Mouse (Mus musculus) hematopoietic stem cell, adult 5-6 weeks (primary cell): ENCODE results near the gene Sort1. TPM values are rescaled to one million over a fixed set of nuclear protein-coding genes. Genes with fewer than 3 reads are reported as not detected.
"Not testable (repeated sequence)": the region's sequence is repeated elsewhere in the genome, so short reads cannot be mapped to it uniquely, and the experiment has no call there.

ENCODE experiments used
- ATAC-seq, 2 experiments: fragments of 125-278 bp in 1 of 2; replicated peaks in 1 of 2; 2 replicates each; pipeline ENCODE4 v1.8.0; 2016 to 2017; ENCODE audit warnings: inconsistent platforms in 2 of 2, mild to moderate bottlenecking in 2 of 2, moderate number of reproducible peaks in 2 of 2, low read depth in 1 of 2, moderate TSS enrichment in 1 of 2; ENCODE audit not compliant: low FRiP score in 2 of 2, poor library complexity in 2 of 2, severe bottlenecking in 2 of 2, insufficient read depth in 1 of 2, low TSS enrichment in 1 of 2
- total RNA-seq: library from RNA; stranded (forward); fragments of 172-1452, 232-1000 nt; gene quantifications from 2 replicates; pipeline ENCODE4 v1.2.3, GENCODE M21; 2017

Gene Sort1
- total RNA-seq: 26.6 and 37.3 TPM in 2 replicates

- peak; percentile 85 to 94 for ATAC-seq
These were observed at the start of gene Sort1 for GRCm38 (mm10) chr3:108283781-108284601. Sort1 (plus strand) TSS chr3:108284082.

DNA sequence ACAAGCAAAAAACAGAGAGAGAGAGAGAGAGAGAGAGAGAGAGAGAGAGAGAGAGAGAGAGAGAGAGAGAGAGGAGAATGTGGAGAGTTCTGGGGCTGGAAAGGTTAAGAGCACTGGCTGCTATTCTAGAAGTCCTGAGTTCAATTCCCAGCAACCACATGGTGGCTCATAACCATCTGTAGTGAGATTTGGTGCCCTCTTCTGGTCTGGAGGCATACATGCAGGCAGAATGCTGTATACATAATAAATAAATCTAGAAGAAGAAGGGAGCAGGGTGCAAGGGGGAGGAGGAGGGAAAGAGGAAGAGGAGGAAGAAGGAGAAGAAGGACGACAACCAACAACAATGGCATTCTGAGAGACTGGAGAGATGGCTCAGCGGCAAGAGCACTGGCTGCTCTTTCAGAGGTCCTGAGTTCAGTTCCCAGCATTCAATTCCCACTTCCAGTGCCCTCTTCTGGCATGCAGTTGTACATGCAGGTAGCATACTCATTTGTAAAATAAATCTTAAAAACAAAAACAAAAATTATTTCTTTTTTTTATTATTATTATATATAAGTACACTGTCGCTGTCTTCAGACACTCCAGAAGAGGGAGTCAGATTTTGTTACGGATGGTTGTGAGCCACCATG, 46.3 kb upstream of the Sort1 start:
- ATAC-seq: not testable (repeated sequence)

DNA sequence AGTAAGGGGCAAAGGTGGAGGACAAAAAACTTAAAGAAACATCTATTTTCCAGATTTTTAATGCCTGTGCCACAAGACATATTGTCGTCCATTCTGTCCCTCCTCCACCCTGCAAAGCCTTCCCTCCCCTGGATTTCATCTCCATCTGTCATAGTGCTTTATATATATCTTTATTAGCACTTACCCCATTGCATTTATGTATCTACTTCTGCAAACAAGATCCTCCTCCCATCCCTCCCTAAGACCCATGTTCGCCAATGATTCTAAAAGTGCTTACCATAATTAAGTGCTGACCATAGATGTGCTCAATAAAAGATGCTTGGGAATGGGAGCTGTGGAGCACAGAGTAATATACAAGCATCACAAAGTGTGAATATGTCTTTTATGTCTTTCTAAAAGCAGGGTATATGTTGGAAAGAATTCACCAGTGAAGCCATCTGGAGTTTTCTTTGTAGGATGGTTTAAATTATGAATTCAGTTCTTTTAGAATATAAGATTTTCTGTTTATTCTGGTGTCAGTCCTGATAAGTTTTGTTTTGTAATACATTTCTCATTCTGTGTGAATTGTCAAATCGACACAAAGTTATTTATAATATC, 42.5 kb upstream of the Sort1 start:
- ATAC-seq: no peak

GRCm38 (mm10) chr3:108246857-108247256, 37.0 kb upstream of the Sort1 start:
- ATAC-seq: peak in 1 of 2 experiments; percentile 7; a peak in 1 of 4 replicates

GRCm38 (mm10) chr3:108256719-108257637, 26.9 kb upstream of the Sort1 start, which contains the start of gene Psma5:
Psma5 (plus strand) TSS chr3:108256926.
- peak; percentile 98 to 100 for ATAC-seq

- no peak for ATAC-seq
These were observed 25.9 kb upstream of the Sort1 start for GRCm38 (mm10) chr3:108257831-108258500.

GRCm38 (mm10) chr3:108259319-108259718, 24.6 kb upstream of the Sort1 start:
- ATAC-seq: no peak

DNA sequence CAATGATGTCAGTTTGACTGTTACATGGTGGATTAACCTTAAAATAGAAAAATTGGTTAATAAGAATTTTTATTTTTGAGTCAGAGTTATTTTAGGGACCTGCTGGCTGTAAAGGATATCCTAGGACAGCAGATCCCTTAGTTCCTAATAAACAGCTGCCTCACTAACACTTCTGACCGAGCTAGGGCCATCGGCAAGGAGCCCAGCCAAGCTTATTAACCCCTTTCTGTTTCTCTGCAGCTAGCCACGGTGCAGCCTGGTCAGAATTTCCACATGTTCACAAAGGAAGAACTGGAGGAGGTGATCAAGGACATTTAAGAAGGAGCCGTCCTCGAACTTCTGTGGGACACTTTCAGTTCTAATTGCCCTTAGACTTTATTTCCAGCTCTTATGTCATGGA, 4.4 kb upstream of the Sort1 start:
- not testable (repeated sequence) for ATAC-seq

GRCm38 (mm10) chr3:108282401-108283240, 1.3 kb upstream of the Sort1 start:
- ATAC-seq: peak; percentile 39 to 60; a peak in 2 of 4 replicates

DNA sequence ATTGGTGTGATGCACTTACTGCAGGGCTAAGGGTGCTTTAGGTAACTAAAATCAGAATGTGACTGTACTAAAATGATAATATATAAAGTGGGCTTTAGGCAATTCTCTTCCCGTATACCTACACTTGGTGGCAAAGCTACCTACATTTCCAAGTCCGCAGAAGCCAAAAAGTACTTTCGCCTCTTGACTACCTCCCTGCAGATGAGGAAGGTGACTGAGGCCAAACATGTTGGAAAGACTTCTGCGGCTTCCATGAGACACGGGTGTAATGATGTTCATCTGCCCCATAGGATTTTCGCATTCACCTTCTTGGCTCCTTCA, 681 bp upstream of the Sort1 start:
- no peak for ATAC-seq

DNA sequence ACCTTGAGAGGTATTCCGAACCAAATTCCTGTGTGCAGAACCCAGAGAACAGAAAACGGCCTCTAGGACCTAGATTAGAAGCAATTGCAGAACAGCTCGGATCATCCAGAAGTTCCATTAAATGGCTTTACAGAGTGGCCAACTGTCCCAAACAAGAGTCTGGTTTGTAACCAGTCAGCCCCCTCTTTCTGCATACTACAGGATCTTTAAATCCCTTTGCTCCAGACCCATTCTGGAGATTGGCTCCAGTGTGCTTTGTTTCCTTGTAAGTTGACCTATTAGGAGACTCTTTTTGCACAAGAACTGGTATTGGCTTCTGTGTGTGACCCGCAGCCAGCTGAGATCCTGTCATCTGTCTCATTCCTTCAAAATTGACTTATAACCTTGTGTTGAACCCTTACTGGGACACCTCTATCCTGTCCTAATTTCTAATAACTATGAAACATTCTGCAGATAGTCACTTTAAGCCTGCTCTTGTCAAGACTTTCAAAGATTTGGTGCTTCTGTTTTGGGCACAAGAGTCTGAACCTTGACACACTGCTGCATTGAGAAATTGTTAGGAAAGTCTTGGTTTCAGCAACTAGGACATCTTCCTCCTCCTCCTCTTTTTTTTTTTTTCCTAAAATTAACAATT, 1.3 kb downstream of the Sort1 start:
- no peak for ATAC-seq

DNA sequence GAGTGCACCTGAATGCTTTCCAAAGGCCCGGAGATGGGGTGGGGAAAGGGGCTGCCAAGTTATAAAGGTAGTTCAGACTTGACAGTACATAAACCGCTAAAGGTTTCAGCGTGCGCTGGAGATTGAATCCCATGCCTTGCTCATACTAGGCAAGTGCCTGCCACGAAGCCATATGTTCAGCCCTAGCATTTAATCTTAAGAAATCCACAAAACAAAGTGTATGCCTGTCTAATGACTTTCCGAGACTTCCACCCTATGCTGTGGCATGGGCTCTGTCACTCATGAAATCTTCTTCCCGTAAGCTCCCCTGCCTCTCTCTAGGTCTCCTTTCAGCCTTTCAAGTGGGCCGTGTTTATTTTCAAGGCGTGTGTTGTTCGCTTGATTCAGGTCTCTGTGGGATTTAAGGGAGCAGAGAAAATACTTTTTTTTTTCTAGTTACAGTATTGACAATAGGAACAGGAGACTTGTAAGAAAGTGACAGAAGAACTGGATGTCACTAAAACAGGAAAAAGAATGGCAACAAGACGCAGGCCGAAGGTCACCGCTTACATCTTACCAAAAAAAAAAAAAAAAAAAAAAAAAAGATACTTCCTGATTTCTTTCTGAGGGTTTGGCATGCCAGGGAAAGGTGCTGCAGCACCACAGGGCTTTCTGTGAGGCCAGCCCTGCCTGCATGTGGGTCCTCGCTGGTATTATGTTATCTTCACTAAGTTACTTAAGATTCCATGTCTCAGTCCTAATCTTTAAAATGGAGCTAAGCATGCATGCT, 3.0 kb downstream of the Sort1 start:
- ATAC-seq: no peak

- ATAC-seq: no peak
These were observed 4.2 kb downstream of the Sort1 start for GRCm38 (mm10) chr3:108287811-108288805.
